Mouse (Mus musculus) forebrain, embryonic 14.5 days (tissue): ENCODE results near the gene Iqgap1. TPM values are rescaled to one million over a fixed set of nuclear protein-coding genes. Genes with fewer than 3 reads are reported as not detected.

Experiments
- ATAC-seq: fragments of 200-750 bp; cut with Nextera tagmentation; 2 replicates; pipeline ENCODE4 v1.8.0; 2017; ENCODE audit warnings: mild to moderate bottlenecking, moderate library complexity
- DNase-seq: peaks from one replicate; pipeline ENCODE4 v3.0.0-alpha.2; 2015; ENCODE audit warnings: low spot score
- H3K27ac ChIP-seq: fragments of 300-500 bp; sonication (generic); 2 replicates; pipeline ENCODE4 v1.5.1; 2014; ENCODE audit warnings: low read depth, mild to moderate bottlenecking, control low read depth, low read length, moderate library complexity
- H3K27me3 ChIP-seq: fragments of 300-500 bp; sonication (generic); replicated peaks from 2 replicates; pipeline ENCODE4 v1.6.1; 2014; ENCODE audit warnings: low read length, control low read depth, mixed read lengths; ENCODE audit not compliant: control insufficient read depth, insufficient read depth
- H3K36me3 ChIP-seq: fragments of 300-500 bp; sonication (generic); 2 replicates; pipeline ENCODE4 v1.6.1; 2014; ENCODE audit warnings: low read length, control low read depth; ENCODE audit not compliant: control insufficient read depth, insufficient read depth
- H3K4me1 ChIP-seq: fragments of 300-500 bp; sonication (generic); 2 replicates; pipeline ENCODE4 v1.6.1; 2014; ENCODE audit warnings: antibody characterized with exemption, low read length, control low read depth; ENCODE audit not compliant: control insufficient read depth, insufficient read depth
- H3K4me2 ChIP-seq: fragments of 300-500 bp; sonication (generic); 2 replicates; pipeline ENCODE4 v1.6.1; 2014; ENCODE audit warnings: mild to moderate bottlenecking, control low read depth, low read length
- H3K4me3 ChIP-seq: fragments of 300-500 bp; sonication (generic); 2 replicates; pipeline ENCODE4 v1.5.1; 2014; ENCODE audit warnings: low read depth, low read length, control low read depth
- H3K9ac ChIP-seq: fragments of 300-500 bp; sonication (generic); 2 replicates; pipeline ENCODE4 v1.6.1; 2014; ENCODE audit warnings: mild to moderate bottlenecking, low read length, control low read depth, moderate library complexity
- H3K9me3 ChIP-seq: fragments of 300-500 bp; sonication (generic); replicated peaks from 2 replicates; pipeline ENCODE4 v1.6.1; 2016; ENCODE audit warnings: low read length, control low read depth, mixed read lengths; ENCODE audit not compliant: control insufficient read depth
- WGBS: fragments of 180-500 bp; shearing (Covaris S2); extraction: QIAGEN DNeasy Blood & Tissue Kit; methylation state at CpG from one replicate; pipeline ENCODE4 v1.1.7; 2014; 5-methylcytosine and 5-hydroxymethylcytosine counted together
- polyA plus RNA-seq: library from polyadenylated mRNA; unstranded; fragments of >200 nt; fragmentation: Nextera tagmentation; extraction: Ambion mirVana; gene quantifications from 2 replicates; pipeline ENCODE4 v1.2.1, GENCODE M21; 2014

Iqgap1 gene
- polyA plus RNA-seq, 1 experiment from 2014 or later: 16.5 TPM

GRCm38 (mm10) chr7:80670889-80671288 lies 154.9 kb downstream of the Iqgap1 start:
- ATAC-seq: no peak
- no peaks in the 10 kb centered on the region for H3K27me3 ChIP-seq
- WGBS: 93% methylated on average over 6 of the region's 6 CpGs
- no peak overlapping the region for H3K9ac ChIP-seq
- H3K4me2 ChIP-seq: no peak overlapping the region
- H3K4me1 ChIP-seq: no peaks in the 10 kb centered on the region
- no peak overlapping the region for H3K4me3 ChIP-seq
- no peak for DNase-seq
- no peaks in the 10 kb centered on the region for H3K9me3 ChIP-seq
- no peak overlapping the region for H3K27ac ChIP-seq
- no peaks in the 10 kb centered on the region for H3K36me3 ChIP-seq

DNA sequence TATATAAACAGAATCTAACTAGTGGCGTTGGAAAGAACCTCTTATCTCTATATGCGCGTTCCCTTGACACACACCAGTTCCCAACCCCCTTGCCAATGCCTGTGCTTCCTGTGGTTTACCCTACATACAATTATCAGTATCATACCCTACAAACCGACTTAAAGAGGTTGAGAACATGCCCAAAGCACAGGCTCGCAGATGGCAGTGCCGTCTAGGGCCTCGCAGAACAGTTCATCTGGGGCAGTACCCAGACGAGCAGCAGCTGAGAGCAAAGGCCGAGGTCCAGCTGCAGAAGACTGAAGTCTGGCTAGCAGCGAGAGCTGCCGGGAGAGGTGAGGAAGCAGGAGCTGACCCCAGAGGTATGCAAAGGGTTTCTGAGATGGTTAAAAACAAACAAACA lies 158.6 kb downstream of the Iqgap1 start:
- H3K27me3 ChIP-seq: no peaks in the 10 kb centered on the region
- WGBS: 84% methylated on average over 11 of the region's 11 CpGs
- no peak overlapping the region for H3K4me2 ChIP-seq
- ATAC-seq: no peak
- H3K4me3 ChIP-seq: no peak overlapping the region
- no peaks in the 10 kb centered on the region for H3K9me3 ChIP-seq
- H3K9ac ChIP-seq: no peak overlapping the region
- DNase-seq: no peak
- H3K36me3 ChIP-seq: no peaks in the 10 kb centered on the region
- no peaks in the 10 kb centered on the region for H3K4me1 ChIP-seq
- H3K27ac ChIP-seq: no peak overlapping the region

GRCm38 (mm10) chr7:80666198-80666915 lies 159.4 kb downstream of the Iqgap1 start:
- H3K4me1 ChIP-seq: no peaks in the 10 kb centered on the region; the same call in 1 of the 2 replicates
- H3K27ac ChIP-seq: no peak overlapping the region
- no peaks in the 10 kb centered on the region for H3K36me3 ChIP-seq
- DNase-seq (no peak), ATAC-seq (no peak)
- H3K9me3 ChIP-seq: no peaks in the 10 kb centered on the region
- no peak overlapping the region for H3K4me2 ChIP-seq
- 83% methylated on average over 10 of the region's 10 CpGs for WGBS
- no peak overlapping the region for H3K9ac ChIP-seq
- no peaks in the 10 kb centered on the region for H3K27me3 ChIP-seq
- no peak overlapping the region for H3K4me3 ChIP-seq

Other genes starting within 250 kb of the Iqgap1 start
- gene Crtc3, start 137.1 kb downstream of the Iqgap1 start, polyA plus RNA-seq: 7.9 and 10.6 TPM in 2 replicates
- gene Zscan2, start 34.9 kb upstream of the Iqgap1 start, polyA plus RNA-seq: 5.6 and 5.7 TPM in 2 replicates
- 36.3 and 38.1 TPM in 2 replicates for gene Wdr73, start 75.3 kb upstream of the Iqgap1 start, polyA plus RNA-seq
- gene Nmb, start 79.1 kb upstream of the Iqgap1 start, polyA plus RNA-seq: 3.8 and 7.9 TPM in 2 replicates
- gene Sec11a, start 121.8 kb upstream of the Iqgap1 start, polyA plus RNA-seq: 149 and 164 TPM in 2 replicates
- 5.8 and 9.3 TPM in 2 replicates for gene Zfp592, start 167.7 kb upstream of the Iqgap1 start, polyA plus RNA-seq
- 0.04 and 0.06 TPM in 2 replicates for gene Alpk3, start 231.6 kb upstream of the Iqgap1 start, polyA plus RNA-seq